In the genomic region with DNA sequence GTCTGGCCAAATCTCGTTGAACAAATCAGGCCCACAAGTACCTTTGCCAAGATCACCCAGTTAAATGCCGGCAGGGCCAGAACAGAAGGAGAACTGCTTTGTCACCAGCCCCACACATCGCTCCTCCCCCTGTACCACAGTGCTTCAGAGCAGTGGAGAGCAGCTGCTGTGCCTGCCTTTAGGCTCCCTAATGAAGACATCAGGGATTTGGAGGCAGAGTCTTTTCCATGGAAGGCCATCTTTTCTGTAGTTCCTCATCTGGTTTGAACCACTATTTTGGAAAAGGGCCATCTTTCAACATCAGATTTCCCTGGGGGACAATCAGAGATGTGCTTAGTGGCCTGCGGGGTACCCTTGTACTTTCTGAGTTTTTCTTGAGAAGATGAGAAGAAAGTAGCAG, we compare ENCODE assay signal across 8 mouse cellular contexts. TPM values are rescaled to one million over a fixed set of nuclear protein-coding genes. Genes with fewer than 3 reads are reported as not detected.
DNase-seq lines count a peak whose midpoint lies in the region.

No protein-coding gene starts in this region.

- intact Hi-C loops in heart, postnatal 36 days (cut with DNase I), result no loop called here
- intact Hi-C loops in left cerebral cortex, postnatal 36 days (cut with DNase I), result no loop called here

- DNase-seq in frontal cortex, adult 2 months (ENCODE audit: extremely low spot score in 1 of 2, low spot score in 1 of 2), result peak; percentile 33 to 64
- DNase-seq in frontal cortex, postnatal 14 days (ENCODE audit: low spot score in 2 of 2), result no peak
- DNase-seq in brain, adult 2 months (ENCODE audit: low read depth, low spot score), result peak; percentile 88
- peak; percentile 31 to 43 for DNase-seq in heart, postnatal 36 days
- DNase-seq in left cerebral cortex, postnatal 36 days (ENCODE audit: low spot score in 2 of 2), result peak; percentile 44 to 53
- DNase-seq in c-Kit-positive CD71-positive TER-119-positive erythroid progenitor cells, embryonic 14.5 days (ENCODE audit: low spot score), result no peak
- no peak for DNase-seq in spleen, postnatal 4 days (ENCODE audit: low spot score in 2 of 2)
- no peak for DNase-seq in Muller cell, postnatal 12 days (ENCODE audit: inconsistent ontology term)

RNA-seq across cellular contexts. Expression of a gene that starts 41.2 kb away (rescaled TPM):
- 44.3 and 44.7 TPM in 2 replicates for polyA plus RNA-seq in frontal cortex, adult 2 months (2012; rRNA removed)
- 100 to 1,000 TPM; 160 to 171 TPM for total RNA-seq in heart, postnatal 36 days (2021)
- total RNA-seq in left cerebral cortex, postnatal 36 days (2021), result 100 to 1,000 TPM; 138 to 151 TPM

Comparison
In these comparisons a context has a peak if more than half of its experiments do, and no peak if none do; other contexts are left out.
1. DNase-seq: peak in frontal cortex, adult 2 months (2 of 2), brain, adult 2 months (single experiment), heart, postnatal 36 days (2 of 2) and left cerebral cortex, postnatal 36 days (2 of 2); none in frontal cortex, postnatal 14 days (0 of 2), c-Kit-positive CD71-positive TER-119-positive erythroid progenitor cells, embryonic 14.5 days (single experiment), spleen, postnatal 4 days (0 of 2) and Muller cell, postnatal 12 days (single experiment).